Mouse (Mus musculus) brain, embryonic 14.5 days (tissue): ENCODE results near the gene Alpk1.

Experiments
- CTCF ChIP-seq: fragments of 200-500 bp; IDR thresholded peaks from 2 replicates; pipeline ENCODE4 v1.5.1; 2012; ENCODE audit warnings: inconsistent platforms, mild to moderate bottlenecking, moderate library complexity, borderline replicate concordance; ENCODE audit not compliant: insufficient read depth, insufficient read length; ENCODE audit errors: extremely low read depth
- POLR2A ChIP-seq: fragments of 200-500 bp; IDR thresholded peaks from 2 replicates; pipeline ENCODE4 v1.6.1; 2012; ENCODE audit warnings: mild to moderate bottlenecking, inconsistent platforms, borderline replicate concordance; ENCODE audit not compliant: poor library complexity, insufficient read depth, insufficient read length, severe bottlenecking; ENCODE audit errors: extremely low read depth

- TF ChIP-seq POLR2A (no peak), CTCF (no peak)
Observed at GRCm38 (mm10) chr3:127679703-127680102, 100.6 kb downstream of the Alpk1 start.
